In the genomic region with DNA sequence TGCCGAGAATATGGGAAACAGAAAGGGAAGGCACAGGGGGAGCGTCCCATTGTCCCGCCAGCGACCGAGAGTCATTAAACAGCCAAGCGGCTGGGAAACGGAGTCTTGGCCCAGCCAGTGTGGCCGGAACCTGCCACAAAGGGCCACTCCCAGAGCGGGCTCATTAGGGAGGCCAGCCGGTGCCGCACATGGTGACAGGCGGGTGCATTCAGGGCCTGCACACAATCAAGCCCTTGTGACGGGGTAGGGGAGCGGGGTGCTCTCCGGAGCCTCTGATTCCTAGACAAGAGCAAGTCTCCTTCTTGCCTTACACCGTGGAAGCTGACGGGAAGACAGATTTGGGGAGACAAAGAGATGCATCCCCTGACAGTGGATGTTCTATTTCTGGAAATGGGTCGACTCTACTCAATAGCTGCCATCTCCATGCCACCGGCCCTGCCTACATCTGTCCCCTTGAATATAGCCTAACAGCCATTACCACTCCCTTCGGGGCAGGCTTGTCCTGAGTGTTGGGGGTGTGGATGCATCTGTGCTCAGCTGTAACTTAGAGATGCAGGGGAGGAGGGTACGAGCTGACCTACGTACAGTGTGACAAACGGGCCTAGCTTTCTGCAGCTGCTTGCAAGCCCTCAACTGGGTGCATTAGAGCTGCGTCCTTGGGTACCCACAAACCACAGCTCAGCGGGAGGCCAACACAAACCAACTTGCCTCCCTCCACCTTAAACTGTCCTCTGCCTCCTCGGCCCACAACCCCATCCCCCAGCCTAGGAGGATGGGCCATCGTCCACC, we compare ENCODE assay signal across 8 mouse cellular contexts. TPM values are rescaled to one million over a fixed set of nuclear protein-coding genes. Genes with fewer than 3 reads are reported as not detected.
DNase-seq lines count a peak whose midpoint lies in the region; ATAC-seq and TF ChIP-seq lines count a peak whose summit lies in the region.

No protein-coding gene starts in this region.

- DNase-seq in liver, embryonic 11.5 days (ENCODE audit: low spot score), result no peak
- DNase-seq in liver, postnatal 0 days, result no peak
- peak; percentile 79 for DNase-seq in hindbrain, embryonic 11.5 days (ENCODE audit: low spot score)
- peak; percentile 56 for DNase-seq in lung, embryonic 14.5 days
- DNase-seq in retina, embryonic 14.5 days (ENCODE audit: low spot score), result peak; percentile 84
- no peak for DNase-seq in spleen, postnatal 4 days (ENCODE audit: low spot score in 2 of 2)

- peaks cover 57% of the 10 kb centered on the region for H3K4me1 ChIP-seq in liver, embryonic 11.5 days (replicated peaks; ENCODE audit: control insufficient read depth, insufficient read depth, low read length)
- H3K4me1 ChIP-seq in liver, postnatal 0 days (ENCODE audit: insufficient read depth), result peaks cover 20% of the 10 kb centered on the region
- peaks cover 47% of the 10 kb centered on the region for H3K4me1 ChIP-seq in embryonic facial prominence, embryonic 15.5 days
- peaks cover 31% of the 10 kb centered on the region for H3K4me1 ChIP-seq in hindbrain, embryonic 11.5 days (replicated peaks; ENCODE audit: control insufficient read depth, insufficient read depth, low read length)
- H3K4me1 ChIP-seq in lung, embryonic 14.5 days (ENCODE audit: insufficient read depth), result no peaks in the 10 kb centered on the region

- H3K9ac ChIP-seq in liver, embryonic 11.5 days (ENCODE audit: low read depth, low read length), result no peak overlapping the region
- H3K9ac ChIP-seq in liver, postnatal 0 days (replicated peaks), result no peak overlapping the region
- no peak overlapping the region for H3K9ac ChIP-seq in embryonic facial prominence, embryonic 15.5 days
- peak overlapping the region; percentile 45 for H3K9ac ChIP-seq in hindbrain, embryonic 11.5 days (ENCODE audit: low read depth, low read length)
- no peak overlapping the region for H3K9ac ChIP-seq in lung, embryonic 14.5 days

- peak overlapping the region; percentile 25; the same call in 1 of the 2 replicates for H3K27ac ChIP-seq in liver, embryonic 11.5 days (ENCODE audit: low read depth, low read length)
- H3K27ac ChIP-seq in liver, postnatal 0 days (ENCODE audit: low read depth), result no peak overlapping the region
- H3K27ac ChIP-seq in embryonic facial prominence, embryonic 15.5 days (replicated peaks), result 0 out of 2 replicates have a peak overlapping the region, but pooled peaks have one; percentile 23
- peak overlapping the region; percentile 87 for H3K27ac ChIP-seq in hindbrain, embryonic 11.5 days (ENCODE audit: low read depth, low read length)
- peak overlapping the region; percentile 33; the same call in 1 of the 2 replicates for H3K27ac ChIP-seq in lung, embryonic 14.5 days (ENCODE audit: low read depth)

- no peaks in the 10 kb centered on the region for H3K9me3 ChIP-seq in liver, embryonic 11.5 days (ENCODE audit: control insufficient read depth, low read length)
- H3K9me3 ChIP-seq in liver, postnatal 0 days (ENCODE audit: low read length), result no peaks in the 10 kb centered on the region
- H3K9me3 ChIP-seq in embryonic facial prominence, embryonic 15.5 days (replicated peaks), result no peaks in the 10 kb centered on the region
- H3K9me3 ChIP-seq in hindbrain, embryonic 11.5 days (ENCODE audit: control insufficient read depth, low read length), result no peaks in the 10 kb centered on the region
- H3K9me3 ChIP-seq in lung, embryonic 14.5 days (ENCODE audit: low read depth, low read length), result no peaks in the 10 kb centered on the region

- peak overlapping the region; percentile 35; the same call in 1 of the 2 replicates for H3K4me2 ChIP-seq in liver, embryonic 11.5 days
- no peak overlapping the region for H3K4me2 ChIP-seq in liver, postnatal 0 days (ENCODE audit: low read depth, low read length)
- peak overlapping the region; percentile 20; the same call in 1 of the 2 replicates for H3K4me2 ChIP-seq in embryonic facial prominence, embryonic 15.5 days (replicated peaks)
- peak overlapping the region; percentile 33 for H3K4me2 ChIP-seq in hindbrain, embryonic 11.5 days (replicated peaks; ENCODE audit: low read depth, low read length)
- peak overlapping the region; percentile 18; the same call in 1 of the 2 replicates for H3K4me2 ChIP-seq in lung, embryonic 14.5 days

- no peaks in the 10 kb centered on the region for H3K27me3 ChIP-seq in liver, embryonic 11.5 days (replicated peaks; ENCODE audit: control insufficient read depth, insufficient read depth, low read length)
- no peaks in the 10 kb centered on the region for H3K27me3 ChIP-seq in liver, postnatal 0 days (ENCODE audit: insufficient read depth, low read length)
- no peaks in the 10 kb centered on the region for H3K27me3 ChIP-seq in embryonic facial prominence, embryonic 15.5 days
- H3K27me3 ChIP-seq in hindbrain, embryonic 11.5 days (ENCODE audit: control insufficient read depth, insufficient read depth, low read length), result no peaks in the 10 kb centered on the region
- no peaks in the 10 kb centered on the region for H3K27me3 ChIP-seq in lung, embryonic 14.5 days (ENCODE audit: insufficient read depth, low read length)

- H3K4me3 ChIP-seq in liver, embryonic 11.5 days (ENCODE audit: low read depth, low read length), result no peak overlapping the region
- H3K4me3 ChIP-seq in liver, postnatal 0 days (ENCODE audit: low read depth, low read length), result no peak overlapping the region
- H3K4me3 ChIP-seq in embryonic facial prominence, embryonic 15.5 days (replicated peaks), result no peak overlapping the region
- H3K4me3 ChIP-seq in hindbrain, embryonic 11.5 days (ENCODE audit: low read depth, low read length), result no peak overlapping the region
- no peak overlapping the region for H3K4me3 ChIP-seq in lung, embryonic 14.5 days (ENCODE audit: low read depth, low read length)

- no peak for ATAC-seq in liver, embryonic 11.5 days (replicated peaks; ENCODE audit: low FRiP score)
- ATAC-seq in liver, postnatal 0 days, result no peak
- ATAC-seq in embryonic facial prominence, embryonic 15.5 days (ENCODE audit: insufficient number of reproducible peaks, low FRiP score, low TSS enrichment, low read depth), result 0 out of 2 replicates have a peak, but pooled peaks have one; percentile 11
- ATAC-seq in hindbrain, embryonic 11.5 days (ENCODE audit: low FRiP score), result peak; percentile 87
- peak; percentile 15; the same call in 1 of the 2 replicates for ATAC-seq in lung, embryonic 14.5 days (ENCODE audit: insufficient read depth)
- no peak for ATAC-seq in inflammation-experienced regulatory T-cells, adult 6 months

- TF ChIP-seq EP300 in liver, postnatal 0 days (IDR thresholded peaks at IDR 0.05; ENCODE audit: low read depth), result no peak

- WGBS in liver, embryonic 11.5 days, result 48% methylated on average over 27 of the region's 27 CpGs
- WGBS in liver, postnatal 0 days (ENCODE audit: insufficient replicate concordance), result 53% methylated on average over 27 of the region's 27 CpGs
- WGBS in embryonic facial prominence, embryonic 15.5 days, result 28% methylated on average over 27 of the region's 27 CpGs
- 16% methylated on average over 27 of the region's 27 CpGs for WGBS in hindbrain, embryonic 11.5 days
- whole genome bisulfite sequencing in lung, embryonic 14.5 days, result 39% methylated on average over 27 of the region's 27 CpGs

- H3K36me3 ChIP-seq in liver, embryonic 11.5 days (ENCODE audit: control insufficient read depth, insufficient read depth, low read length), result no peaks in the 10 kb centered on the region
- H3K36me3 ChIP-seq in liver, postnatal 0 days (replicated peaks; ENCODE audit: insufficient read depth, low read length), result no peaks in the 10 kb centered on the region
- no peaks in the 10 kb centered on the region for H3K36me3 ChIP-seq in embryonic facial prominence, embryonic 15.5 days
- H3K36me3 ChIP-seq in hindbrain, embryonic 11.5 days (ENCODE audit: control insufficient read depth, insufficient read depth, low read length), result no peaks in the 10 kb centered on the region
- H3K36me3 ChIP-seq in lung, embryonic 14.5 days (ENCODE audit: insufficient read depth), result 0 out of 2 replicates have a peak, but pooled peaks cover 5% of the 10 kb centered on the region

- TF ChIP-seq CTCF in liver, postnatal 0 days (IDR thresholded peaks at IDR 0.05; ENCODE audit: low read depth), result no peak
- no peak for TF ChIP-seq CTCF in lung, embryonic 14.5 days (IDR thresholded peaks at IDR 0.05; ENCODE audit: low read depth)

RNA-seq across cellular contexts. Expression of a gene that starts 9.2 kb away (rescaled TPM):
- 5.9 and 7.4 TPM in 2 replicates for polyA plus RNA-seq in liver, embryonic 11.5 days (2014; fragmentation: Nextera tagmentation; extraction: Ambion mirVana)
- 1.5 TPM in 2 replicates for polyA plus RNA-seq in liver, postnatal 0 days (2015; fragmentation: Nextera tagmentation; extraction: Ambion mirVana)
- polyA plus RNA-seq in embryonic facial prominence, embryonic 15.5 days (2015; fragmentation: Nextera tagmentation; extraction: Ambion mirVana), result 4.6 and 5.1 TPM in 2 replicates
- polyA plus RNA-seq in hindbrain, embryonic 11.5 days (2014; fragmentation: Nextera tagmentation; extraction: Ambion mirVana), result 17.2 and 17.8 TPM in 2 replicates
- 8.3 and 8.6 TPM in 2 replicates for polyA plus RNA-seq in lung, embryonic 14.5 days (2014; fragmentation: Nextera tagmentation; extraction: Ambion mirVana)
- polyA plus RNA-seq in inflammation-experienced regulatory T-cells, adult 6 months (2017; shearing (Covaris generic)), result under 1 TPM; 0.21 to 0.33 (median 0.28) TPM

RNA-seq across cellular contexts. Expression of a gene that starts 40.0 kb away (rescaled TPM):
- polyA plus RNA-seq in liver, embryonic 11.5 days (2014; fragmentation: Nextera tagmentation; extraction: Ambion mirVana), result 0.14 TPM in 1 of 2 replicates, not detected in the other
- 0.02 TPM in 1 of 2 replicates, not detected in the other for polyA plus RNA-seq in liver, postnatal 0 days (2015; fragmentation: Nextera tagmentation; extraction: Ambion mirVana)
- 0.62 and 0.67 TPM in 2 replicates for polyA plus RNA-seq in embryonic facial prominence, embryonic 15.5 days (2015; fragmentation: Nextera tagmentation; extraction: Ambion mirVana)
- polyA plus RNA-seq in hindbrain, embryonic 11.5 days (2014; fragmentation: Nextera tagmentation; extraction: Ambion mirVana), result 1.2 and 1.8 TPM in 2 replicates
- 0.76 and 0.82 TPM in 2 replicates for polyA plus RNA-seq in lung, embryonic 14.5 days (2014; fragmentation: Nextera tagmentation; extraction: Ambion mirVana)
- polyA plus RNA-seq in inflammation-experienced regulatory T-cells, adult 6 months (2017; shearing (Covaris generic)), result not detected

Comparison
In these comparisons a context has a peak if more than half of its experiments do, and no peak if none do; other contexts are left out.
1. ATAC-seq: peak in embryonic facial prominence, embryonic 15.5 days (single experiment), hindbrain, embryonic 11.5 days (single experiment) and lung, embryonic 14.5 days (single experiment); none in liver, embryonic 11.5 days (single experiment), liver, postnatal 0 days (single experiment) and inflammation-experienced regulatory T-cells, adult 6 months (single experiment).
2. DNase-seq: peak in hindbrain, embryonic 11.5 days (single experiment), lung, embryonic 14.5 days (single experiment) and retina, embryonic 14.5 days (single experiment); none in liver, embryonic 11.5 days (single experiment), liver, postnatal 0 days (single experiment) and spleen, postnatal 4 days (0 of 2).